Mouse (Mus musculus) lung, postnatal 0 days (tissue): ENCODE results near the gene Fyttd1. TPM values are rescaled to one million over a fixed set of nuclear protein-coding genes. Genes with fewer than 3 reads are reported as not detected.

Source experiments
- ATAC-seq: fragments of 200-750 bp; cut with Nextera tagmentation; 2 replicates; pipeline ENCODE4 v1.8.0; 2017; ENCODE audit warnings: moderate library complexity
- DNase-seq: peaks from one replicate; pipeline ENCODE4 v3.0.0-alpha.2; 2016; ENCODE audit warnings: low spot score
- H3K27ac ChIP-seq: fragments of 300-500 bp; sonication (generic); 2 replicates; pipeline ENCODE4 v1.5.1; 2014; ENCODE audit warnings: antibody characterized with exemption, mild to moderate bottlenecking, low read length, mixed read lengths
- H3K27me3 ChIP-seq: fragments of 300-500 bp; sonication (generic); replicated peaks from 2 replicates; pipeline ENCODE4 v1.6.1; 2014; ENCODE audit warnings: low read length, mixed read lengths; ENCODE audit not compliant: insufficient read depth
- H3K36me3 ChIP-seq: fragments of 300-500 bp; sonication (generic); 2 replicates; pipeline ENCODE4 v1.6.1; 2014; ENCODE audit warnings: low read length, mixed read lengths; ENCODE audit not compliant: insufficient read depth
- H3K4me1 ChIP-seq: fragments of 300-500 bp; sonication (generic); 2 replicates; pipeline ENCODE4 v1.6.1; 2014; ENCODE audit warnings: antibody characterized with exemption, low read depth, low read length, mixed read lengths; ENCODE audit not compliant: insufficient read depth
- H3K4me2 ChIP-seq: fragments of 300-500 bp; sonication (generic); replicated peaks from 2 replicates; pipeline ENCODE4 v1.6.1; 2014; ENCODE audit warnings: low read depth, mild to moderate bottlenecking, low read length, moderate library complexity, mixed read lengths
- H3K4me3 ChIP-seq: fragments of 300-500 bp; sonication (generic); 2 replicates; pipeline ENCODE4 v1.5.1; 2014; ENCODE audit warnings: low read depth, low read length
- H3K9ac ChIP-seq: fragments of 300-500 bp; sonication (generic); replicated peaks from 2 replicates; pipeline ENCODE4 v1.6.1; 2014; ENCODE audit warnings: low read depth, mild to moderate bottlenecking
- H3K9me3 ChIP-seq: fragments of 300-500 bp; sonication (generic); 2 replicates; pipeline ENCODE4 v1.6.1; 2016; ENCODE audit warnings: low read length, mixed read lengths
- CTCF ChIP-seq: IDR thresholded peaks from 2 replicates; pipeline ENCODE4 v1.5.1; 2016; ENCODE audit warnings: antibody characterized with exemption, mild to moderate bottlenecking
- EP300 ChIP-seq: IDR thresholded peaks from 2 replicates; pipeline ENCODE4 v1.6.1; 2016; ENCODE audit warnings: antibody characterized with exemption, mild to moderate bottlenecking, control low read depth
- WGBS: fragments of 180-500 bp; shearing (Covaris S2); extraction: QIAGEN DNeasy Blood & Tissue Kit; methylation state at CpG from one replicate; pipeline ENCODE4 v1.1.7; 2014; 5-methylcytosine and 5-hydroxymethylcytosine counted together
- polyA plus RNA-seq: library from polyadenylated mRNA; unstranded; fragments of >200 nt; fragmentation: Nextera tagmentation; extraction: Ambion mirVana; gene quantifications from 2 replicates; pipeline ENCODE4 v1.2.1, GENCODE M21; 2015

Gene Fyttd1
- polyA plus RNA-seq, 1 experiment from 2014 or later = 63.5 TPM

DNA sequence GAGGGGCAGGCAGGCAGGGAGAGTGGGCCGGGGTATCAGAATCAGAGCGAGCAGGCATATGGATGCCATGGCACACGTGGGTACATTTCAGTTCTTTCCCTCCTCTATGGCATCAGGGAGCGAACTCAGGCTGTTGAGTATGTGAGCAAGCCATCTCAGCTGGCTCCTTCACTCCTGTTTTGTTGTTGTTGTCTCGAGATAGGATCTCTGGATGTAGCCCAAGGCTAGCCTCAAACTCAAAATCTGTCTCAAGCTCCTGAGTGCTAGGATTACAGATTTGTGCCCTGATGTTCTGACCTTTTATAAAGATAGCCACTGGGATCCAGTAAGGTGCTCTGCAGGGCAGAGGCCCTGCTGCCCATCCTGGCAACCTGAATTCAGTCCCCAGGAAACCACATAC lies 71.4 kb downstream of the Fyttd1 start:
- no peak for DNase-seq
- H3K4me3 ChIP-seq = no peak overlapping the region
- no peaks in the 10 kb centered on the region for H3K27me3 ChIP-seq
- no peak overlapping the region for H3K4me2 ChIP-seq
- no peak for TF ChIP-seq CTCF
- TF ChIP-seq EP300 = no peak
- WGBS = 84% methylated on average over 5 of the region's 5 CpGs
- ATAC-seq = no peak
- H3K36me3 ChIP-seq = no peaks in the 10 kb centered on the region
- no peaks in the 10 kb centered on the region for H3K9me3 ChIP-seq
- H3K9ac ChIP-seq = no peak overlapping the region
- H3K4me1 ChIP-seq = no peaks in the 10 kb centered on the region
- no peak overlapping the region for H3K27ac ChIP-seq

DNA sequence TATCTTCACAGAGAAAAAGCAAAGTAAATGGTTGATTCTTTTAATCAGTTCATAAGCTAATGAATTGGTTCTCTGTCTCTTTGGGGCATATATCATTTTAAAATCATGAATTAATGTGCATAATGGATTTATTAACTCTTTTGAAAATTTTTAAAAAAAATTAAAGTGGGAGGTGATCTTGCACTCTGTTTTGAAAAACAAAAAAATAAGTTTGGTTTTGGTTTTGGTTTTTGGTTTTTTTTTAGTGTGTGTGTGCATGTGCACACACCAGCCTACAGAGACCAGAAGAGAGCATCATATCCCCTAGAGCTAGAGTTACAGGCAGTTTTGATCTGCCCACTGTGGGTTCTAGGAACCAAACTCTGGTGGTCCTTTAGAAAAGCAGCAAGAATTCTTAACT lies 72.0 kb downstream of the Fyttd1 start:
- no peak overlapping the region for H3K4me2 ChIP-seq
- no peak overlapping the region for H3K9ac ChIP-seq

DNA sequence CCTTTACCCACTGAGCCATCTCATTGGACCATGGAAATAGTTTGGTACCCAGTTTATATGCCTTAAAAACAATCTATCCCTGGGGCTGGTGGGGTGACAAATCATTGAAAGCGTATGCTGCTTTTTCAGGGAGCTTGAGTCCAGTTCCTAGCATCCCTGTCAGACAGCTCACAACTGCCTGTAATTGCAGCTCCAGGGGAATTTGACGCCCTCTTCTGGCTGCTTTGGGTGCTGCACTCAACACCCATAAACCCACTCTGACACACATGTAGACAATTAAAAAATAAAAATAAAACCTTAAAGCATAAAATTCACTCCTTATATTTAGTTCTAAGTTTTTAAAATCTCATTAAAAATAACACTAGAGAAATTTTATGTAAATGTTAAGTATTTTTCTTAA lies 73.8 kb downstream of the Fyttd1 start:
- WGBS = 88% methylated on average over 2 of the region's 2 CpGs
- H3K4me2 ChIP-seq = no peak overlapping the region
- H3K27ac ChIP-seq = no peak overlapping the region
- DNase-seq (no peak), ATAC-seq (no peak)
- no peak overlapping the region for H3K4me3 ChIP-seq
- H3K27me3 ChIP-seq = no peaks in the 10 kb centered on the region
- H3K36me3 ChIP-seq = peaks cover 10% of the 10 kb centered on the region; the same call in 1 of the 2 replicates
- no peaks in the 10 kb centered on the region for H3K4me1 ChIP-seq
- TF ChIP-seq EP300 = no peak
- peak; percentile 38 for TF ChIP-seq CTCF
- H3K9me3 ChIP-seq = no peaks in the 10 kb centered on the region
- no peak overlapping the region for H3K9ac ChIP-seq

More for the DNA sequence above, 72.0 kb downstream of the Fyttd1 start:
- H3K27me3 ChIP-seq = no peaks in the 10 kb centered on the region
- H3K4me1 ChIP-seq = no peaks in the 10 kb centered on the region
- no peak for TF ChIP-seq EP300
- no peak for TF ChIP-seq CTCF
- ATAC-seq (no peak), DNase-seq (no peak)
- no peak overlapping the region for H3K27ac ChIP-seq
- H3K36me3 ChIP-seq = no peaks in the 10 kb centered on the region
- H3K9me3 ChIP-seq = no peaks in the 10 kb centered on the region
- no peak overlapping the region for H3K4me3 ChIP-seq

- 65% methylated on average over 5 of the region's 5 CpGs for WGBS
- DNase-seq = no peak
Measured at GRCm38 (mm10) chr16:32953806-32954205, 76.5 kb downstream of the Fyttd1 start.

GRCm38 (mm10) chr16:32954304-32954703 lies 77.0 kb downstream of the Fyttd1 start:
- Histone ChIP-seq H3K36me3 (peaks cover 11% of the 10 kb centered on the region; the same call in 1 of the 2 replicates), H3K27me3 (no peaks in the 10 kb centered on the region), H3K9me3 (no peaks in the 10 kb centered on the region), H3K4me3 (no peak overlapping the region), H3K4me1 (no peaks in the 10 kb centered on the region), H3K9ac (no peak overlapping the region), H3K4me2 (no peak overlapping the region), H3K27ac (no peak overlapping the region)
- ATAC-seq (no peak), DNase-seq (no peak)
- TF ChIP-seq EP300 (no peak), CTCF (no peak)
- 70% methylated on average over 6 of the region's 6 CpGs for WGBS

More at GRCm38 (mm10) chr16:32953806-32954205, 76.5 kb downstream of the Fyttd1 start:
- Histone ChIP-seq H3K9ac (no peak overlapping the region), H3K4me1 (no peaks in the 10 kb centered on the region), H3K27ac (no peak overlapping the region), H3K36me3 (peaks cover 11% of the 10 kb centered on the region; the same call in 1 of the 2 replicates), H3K4me3 (no peak overlapping the region), H3K4me2 (no peak overlapping the region), H3K27me3 (no peaks in the 10 kb centered on the region), H3K9me3 (no peaks in the 10 kb centered on the region)
- no peak for TF ChIP-seq CTCF
- no peak for TF ChIP-seq EP300
- ATAC-seq = no peak

- no peaks in the 10 kb centered on the region for H3K27me3 ChIP-seq
- H3K9ac ChIP-seq = no peak overlapping the region
- no peak for DNase-seq
- no peak for ATAC-seq
- no peaks in the 10 kb centered on the region for H3K9me3 ChIP-seq
- no peak overlapping the region for H3K4me3 ChIP-seq
- TF ChIP-seq EP300 (no peak), CTCF (no peak)
- no peaks in the 10 kb centered on the region for H3K4me1 ChIP-seq
- WGBS = 52% methylated on average over 5 of the region's 5 CpGs
- H3K27ac ChIP-seq = no peak overlapping the region
- no peak overlapping the region for H3K4me2 ChIP-seq
- H3K36me3 ChIP-seq = peaks cover 23% of the 10 kb centered on the region
Measured at GRCm38 (mm10) chr16:32956889-32957288, 79.6 kb downstream of the Fyttd1 start.

Other genes starting within 250 kb of the Fyttd1 start
- 19.8 and 22.4 TPM in 2 replicates for gene Tnk2, start 233.6 kb upstream of the Fyttd1 start, polyA plus RNA-seq
- 4.1 and 5.4 TPM in 2 replicates for gene Muc4, start 141.6 kb upstream of the Fyttd1 start, polyA plus RNA-seq
- 0.89 and 1.1 TPM in 2 replicates for gene Muc20, start 80.1 kb upstream of the Fyttd1 start, polyA plus RNA-seq
- gene Smbd1, start 67.0 kb upstream of the Fyttd1 start, polyA plus RNA-seq = 2.1 and 3.0 TPM in 2 replicates
- 12.9 and 13.3 TPM in 2 replicates for gene Rubcn, start 266 bp downstream of the Fyttd1 start, polyA plus RNA-seq
- 15.7 and 17.3 TPM in 2 replicates for gene Lrch3, start 36.6 kb downstream of the Fyttd1 start, polyA plus RNA-seq
- 6.0 and 7.6 TPM in 2 replicates for gene Iqcg, start 178.7 kb downstream of the Fyttd1 start, polyA plus RNA-seq
- 641 and 670 TPM in 2 replicates for gene Rpl35a, start 179.0 kb downstream of the Fyttd1 start, polyA plus RNA-seq
- gene Lmln, start 185.0 kb downstream of the Fyttd1 start, polyA plus RNA-seq = 1.1 TPM in 2 replicates